Mouse (Mus musculus): ENCODE data around the gene Rchy1.

GRCm38 (mm10) chr5:91962639-91963440, at the start of gene Rchy1:
- no peak for TF ChIP-seq CHD2 (IDR thresholded peaks at IDR 0.05; ENCODE audit: low read depth, low read length)
- no peak for TF ChIP-seq MAFK (IDR thresholded peaks at IDR 0.05; ENCODE audit: insufficient read depth, low read depth, low read length)
- no peak for TF ChIP-seq ZC3H11A (IDR thresholded peaks at IDR 0.05; ENCODE audit: borderline replicate concordance, low read depth, low read length)
- no peak for TF ChIP-seq ZNF384 (IDR thresholded peaks at IDR 0.05; ENCODE audit: low read depth, low read length)
- TF ChIP-seq HCFC1 (IDR thresholded peaks at IDR 0.05; ENCODE audit: borderline replicate concordance, insufficient read depth, low read length) = peak; percentile 34; the same call in 1 of the 2 replicates
